Mouse (Mus musculus): ENCODE measurements at regions not wholly inside any gene's neighbourhood (a gene's known extent, or its start where the extent isn't known, plus 50 kb on each side); places are given as distances from the start of the nearest gene placed in this dataset.

DNA sequence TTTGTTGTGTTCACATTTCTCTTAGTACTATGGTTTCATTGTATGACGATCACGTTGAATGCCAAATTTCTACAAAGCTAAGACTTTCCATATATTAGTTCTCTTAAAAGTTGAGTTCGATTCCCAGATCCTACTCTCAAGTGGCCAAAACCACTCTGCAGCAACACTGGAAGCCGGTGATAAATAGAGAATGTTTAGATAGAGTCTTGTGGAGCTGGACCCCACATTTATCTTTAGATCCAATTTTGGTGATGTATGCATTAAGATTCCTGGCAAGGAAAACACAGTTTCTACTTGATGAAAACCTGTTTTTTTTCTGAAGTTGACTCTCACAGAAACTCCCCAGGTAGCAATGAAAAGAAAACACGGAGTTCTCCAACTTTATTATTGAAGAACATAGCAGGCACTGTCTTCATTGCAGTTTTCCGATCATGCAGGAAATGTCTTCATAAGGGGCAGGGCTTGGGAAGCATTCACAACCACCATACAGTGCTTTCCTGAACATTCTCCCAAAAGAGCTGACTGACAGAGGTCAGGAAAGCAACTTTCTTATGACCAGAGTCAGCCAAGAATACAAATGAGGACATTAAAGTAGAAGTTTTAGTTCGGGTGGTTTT is 310.7 kb downstream of the Cd109 start:
- TF ChIP-seq CTCF (IDR thresholded peaks at IDR 0.05; ENCODE audit: low read depth), result no peak
- TF ChIP-seq EP300 (optimal IDR thresholded peaks at IDR 0.05), result no peak

Measured in stomach, postnatal 0 days (tissue).